Mouse (Mus musculus): Measurements from ENCODE around the gene Rfk. TPM values are rescaled to one million over a fixed set of nuclear protein-coding genes. Genes with fewer than 3 reads are reported as not detected.

The Rfk gene
- polyA plus RNA-seq, 2 experiments = 29.8 to 59.0 TPM

DNA sequence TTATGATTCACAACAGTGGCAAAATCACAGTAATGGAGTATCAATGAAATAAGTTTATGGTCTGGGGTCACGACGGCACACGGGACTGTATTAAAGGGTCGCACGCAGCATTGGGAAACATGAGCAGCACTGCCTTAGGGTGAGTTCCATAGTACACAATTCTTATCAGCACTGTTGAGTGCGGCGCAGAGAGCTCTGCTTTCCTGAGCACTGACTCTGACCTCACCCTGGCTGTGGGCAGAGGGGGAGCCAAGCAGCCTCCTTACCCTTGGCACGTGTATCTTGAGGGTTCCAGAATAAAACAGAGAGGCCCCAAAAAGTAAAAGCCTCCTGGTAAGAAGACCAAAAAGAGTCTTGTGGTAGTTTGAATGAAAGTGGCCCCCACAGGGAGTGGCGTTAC lies 25.3 kb upstream of the Rfk start:
- DNase-seq (ENCODE audit: low spot score) (no peak), ATAC-seq (ENCODE audit: low FRiP score, low read depth) (no peak)
- Histone ChIP-seq H3K4me1 (ENCODE audit: control insufficient read depth, insufficient read depth, low read length) (no peaks in the 10 kb centered on the region), H3K4me2 (replicated peaks; ENCODE audit: low read depth, low read length, severe bottlenecking) (no peak overlapping the region), H3K36me3 (ENCODE audit: control insufficient read depth, insufficient read depth, low read length) (no peaks in the 10 kb centered on the region), H3K9ac (ENCODE audit: low read depth, low read length, severe bottlenecking) (no peak overlapping the region), H3K27me3 (ENCODE audit: control insufficient read depth, insufficient read depth, low read length) (no peaks in the 10 kb centered on the region), H3K27ac (replicated peaks; ENCODE audit: low read depth, low read length) (no peak overlapping the region), H3K4me3 (replicated peaks; ENCODE audit: low read length) (no peak overlapping the region), H3K9me3 (ENCODE audit: control insufficient read depth, low read length) (no peaks in the 10 kb centered on the region)
- TF ChIP-seq POLR2A (IDR thresholded peaks at IDR 0.05; ENCODE audit: borderline replicate concordance, extremely low read depth, insufficient read depth, insufficient read length) = no peak
- 88% methylated on average over 9 of the region's 9 CpGs for WGBS

DNA sequence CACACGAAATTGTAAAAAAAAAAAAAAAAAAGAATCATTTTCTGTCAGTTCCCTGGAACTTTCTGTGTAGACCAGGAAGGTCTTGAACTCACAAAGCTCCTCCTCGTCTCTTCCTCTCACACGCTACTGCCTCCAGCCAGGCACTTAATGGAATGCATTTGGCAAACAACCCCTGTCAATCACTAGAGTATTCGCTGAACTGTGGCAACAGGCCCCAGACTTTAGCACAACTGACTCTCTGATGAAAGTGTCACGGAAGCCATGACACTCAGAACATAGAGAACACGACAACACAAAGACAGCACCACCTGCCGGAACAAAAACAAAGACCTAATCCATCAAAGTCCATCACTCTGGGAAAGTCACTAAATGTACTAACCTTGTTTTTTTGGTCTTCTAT lies 24.3 kb upstream of the Rfk start:
- ATAC-seq (ENCODE audit: low FRiP score, low read depth) = no peak
- no peak overlapping the region for H3K4me3 ChIP-seq (replicated peaks; ENCODE audit: low read length)
- 72% methylated on average over 7 of the region's 7 CpGs for WGBS

DNA sequence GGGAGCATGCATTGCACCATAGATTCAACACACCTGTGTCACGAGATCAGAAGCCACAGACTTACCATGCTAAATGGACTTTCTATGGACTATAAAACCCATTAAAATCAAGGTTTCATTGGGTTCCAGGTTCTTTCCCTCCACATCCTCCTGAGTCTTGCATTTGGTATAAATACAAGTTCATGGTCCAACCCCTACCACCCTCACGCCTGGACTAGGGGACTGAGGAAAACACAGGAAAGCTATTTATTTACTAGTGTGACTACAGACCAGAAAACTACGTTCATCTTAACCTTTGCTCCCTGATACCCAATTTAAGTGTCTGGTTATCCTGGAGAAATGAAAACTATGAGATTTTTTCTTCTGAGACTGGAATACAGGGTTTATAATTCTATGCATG lies 21.1 kb upstream of the Rfk start, which contains the start of gene Gcnt1:
Gene Gcnt1 (minus strand): TSS at position 144 of the 400 bp plus-strand sequence.
- no peaks in the 10 kb centered on the region for H3K36me3 ChIP-seq (ENCODE audit: control insufficient read depth, insufficient read depth, low read length)
- no peak within 1 kb of the TSS for H3K9ac ChIP-seq (ENCODE audit: low read depth, low read length, severe bottlenecking)
- no peak for DNase-seq (ENCODE audit: low spot score)
- WGBS = 77% methylated on average over 3 of the region's 3 CpGs
- no peak for TF ChIP-seq POLR2A (IDR thresholded peaks at IDR 0.05; ENCODE audit: borderline replicate concordance, extremely low read depth, insufficient read depth, insufficient read length)
- no peaks in the 10 kb centered on the region for H3K27me3 ChIP-seq (ENCODE audit: control insufficient read depth, insufficient read depth, low read length)
- no peaks in the 10 kb centered on the region for H3K9me3 ChIP-seq (ENCODE audit: control insufficient read depth, low read length)
- no peak for ATAC-seq (ENCODE audit: low FRiP score, low read depth)
- H3K4me1 ChIP-seq (ENCODE audit: control insufficient read depth, insufficient read depth, low read length) = no peaks in the 10 kb centered on the region
- no peak within 1 kb of the TSS for H3K27ac ChIP-seq (replicated peaks; ENCODE audit: low read depth, low read length)
- H3K4me3 ChIP-seq (replicated peaks; ENCODE audit: low read length) = no peak within 1 kb of the TSS
- H3K4me2 ChIP-seq (replicated peaks; ENCODE audit: low read depth, low read length, severe bottlenecking) = no peak within 1 kb of the TSS

More for the DNA sequence above, 24.3 kb upstream of the Rfk start:
- Histone ChIP-seq H3K4me1 (ENCODE audit: control insufficient read depth, insufficient read depth, low read length) (no peaks in the 10 kb centered on the region), H3K9me3 (ENCODE audit: control insufficient read depth, low read length) (no peaks in the 10 kb centered on the region), H3K4me2 (replicated peaks; ENCODE audit: low read depth, low read length, severe bottlenecking) (no peak overlapping the region), H3K27me3 (ENCODE audit: control insufficient read depth, insufficient read depth, low read length) (no peaks in the 10 kb centered on the region), H3K36me3 (ENCODE audit: control insufficient read depth, insufficient read depth, low read length) (no peaks in the 10 kb centered on the region), H3K27ac (replicated peaks; ENCODE audit: low read depth, low read length) (no peak overlapping the region), H3K9ac (ENCODE audit: low read depth, low read length, severe bottlenecking) (no peak overlapping the region)
- no peak for TF ChIP-seq POLR2A (IDR thresholded peaks at IDR 0.05; ENCODE audit: borderline replicate concordance, extremely low read depth, insufficient read depth, insufficient read length)
- no peak for DNase-seq (ENCODE audit: low spot score)

DNA sequence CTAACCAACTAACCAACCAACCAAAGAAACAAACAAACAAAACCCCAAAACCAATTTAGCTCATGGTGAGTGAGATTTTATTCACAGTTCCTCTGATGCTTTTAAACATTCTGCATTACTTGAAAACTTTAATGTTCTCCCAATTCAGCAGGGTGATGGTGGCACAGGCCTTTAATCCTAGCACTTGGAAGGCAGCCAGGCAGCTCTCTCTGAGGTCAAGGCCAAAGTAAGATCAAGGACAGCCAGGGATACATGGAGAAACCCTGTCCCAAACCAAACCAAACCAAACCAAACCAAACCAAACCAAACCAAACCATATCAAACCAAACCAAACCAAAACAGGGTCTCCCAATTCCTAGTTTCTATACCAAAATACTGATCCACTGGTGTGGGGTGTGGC lies 15.0 kb upstream of the Rfk start:
- Histone ChIP-seq H3K27ac (replicated peaks; ENCODE audit: low read depth, low read length) (no peak overlapping the region), H3K4me1 (ENCODE audit: control insufficient read depth, insufficient read depth, low read length) (no peaks in the 10 kb centered on the region), H3K27me3 (ENCODE audit: control insufficient read depth, insufficient read depth, low read length) (no peaks in the 10 kb centered on the region), H3K9ac (ENCODE audit: low read depth, low read length, severe bottlenecking) (no peak overlapping the region), H3K9me3 (ENCODE audit: control insufficient read depth, low read length) (no peaks in the 10 kb centered on the region), H3K4me2 (replicated peaks; ENCODE audit: low read depth, low read length, severe bottlenecking) (no peak overlapping the region), H3K4me3 (replicated peaks; ENCODE audit: low read length) (no peak overlapping the region), H3K36me3 (ENCODE audit: control insufficient read depth, insufficient read depth, low read length) (no peaks in the 10 kb centered on the region)
- TF ChIP-seq POLR2A (IDR thresholded peaks at IDR 0.05; ENCODE audit: borderline replicate concordance, extremely low read depth, insufficient read depth, insufficient read length) = no peak
- no peak for ATAC-seq (ENCODE audit: low FRiP score, low read depth)
- no peak for DNase-seq (ENCODE audit: low spot score)

DNA sequence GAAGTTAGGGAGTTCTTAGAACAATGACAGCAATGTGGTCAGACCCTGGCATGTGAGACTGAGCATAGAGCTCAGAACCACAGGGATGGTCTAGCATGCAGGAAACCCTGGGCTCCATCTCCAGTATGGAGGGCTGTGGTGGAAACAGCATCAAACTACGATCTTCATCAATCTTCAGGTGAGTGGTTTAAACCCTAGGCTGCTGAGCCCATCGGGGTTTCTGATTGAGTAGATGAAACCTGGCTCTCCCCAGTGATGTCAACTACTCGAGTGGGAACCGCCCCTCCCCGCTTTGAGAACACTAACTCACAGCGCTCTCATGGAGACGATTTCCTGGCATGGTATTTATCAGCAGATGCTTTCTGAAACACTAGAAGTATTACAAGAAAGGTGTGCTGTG lies 13.3 kb upstream of the Rfk start:
- ATAC-seq (ENCODE audit: low FRiP score, low read depth) = no peak
- H3K4me3 ChIP-seq (replicated peaks; ENCODE audit: low read length) = no peak overlapping the region
- TF ChIP-seq POLR2A (IDR thresholded peaks at IDR 0.05; ENCODE audit: borderline replicate concordance, extremely low read depth, insufficient read depth, insufficient read length) = no peak

DNA sequence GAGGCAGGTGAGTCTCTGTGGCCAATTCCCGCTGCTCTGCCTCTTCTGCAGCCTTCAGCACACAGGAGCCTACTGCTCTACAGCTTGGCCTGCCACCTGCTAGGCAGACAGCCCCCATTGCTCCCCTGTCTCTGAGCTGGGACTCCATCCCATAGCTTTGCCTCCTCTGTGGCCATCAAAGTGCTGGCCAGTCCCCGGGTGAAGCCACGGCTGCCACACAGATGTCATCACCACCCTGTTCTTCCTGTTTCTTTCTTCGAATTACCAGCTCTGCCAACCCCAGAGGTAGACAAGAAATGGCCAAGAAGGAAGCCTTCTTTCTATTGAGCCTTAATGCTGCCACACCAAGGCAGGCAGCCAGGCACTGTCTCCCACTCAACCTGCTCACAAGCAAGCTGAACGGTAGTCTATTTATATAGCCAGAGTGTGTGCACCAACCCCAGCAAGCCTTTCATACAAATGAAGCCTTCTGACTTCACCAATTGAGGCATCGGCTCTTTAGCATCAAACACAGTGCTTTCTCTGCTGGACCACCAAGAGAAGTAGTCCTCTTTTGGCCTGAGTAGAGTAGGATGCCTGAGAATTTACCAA lies 10.9 kb upstream of the Rfk start:
- ATAC-seq (ENCODE audit: low FRiP score, low read depth) (no peak), DNase-seq (ENCODE audit: low spot score) (no peak)
- H3K27me3 ChIP-seq (ENCODE audit: control insufficient read depth, insufficient read depth, low read length) = no peaks in the 10 kb centered on the region
- H3K36me3 ChIP-seq (ENCODE audit: control insufficient read depth, insufficient read depth, low read length) = no peaks in the 10 kb centered on the region
- TF ChIP-seq POLR2A (IDR thresholded peaks at IDR 0.05; ENCODE audit: borderline replicate concordance, extremely low read depth, insufficient read depth, insufficient read length) = no peak
- no peaks in the 10 kb centered on the region for H3K4me1 ChIP-seq (ENCODE audit: control insufficient read depth, insufficient read depth, low read length)
- no peak overlapping the region for H3K4me2 ChIP-seq (replicated peaks; ENCODE audit: low read depth, low read length, severe bottlenecking)
- no peak overlapping the region for H3K9ac ChIP-seq (ENCODE audit: low read depth, low read length, severe bottlenecking)
- no peak overlapping the region for H3K27ac ChIP-seq (replicated peaks; ENCODE audit: low read depth, low read length)
- 88% methylated on average over 6 of the region's 6 CpGs for WGBS
- no peak overlapping the region for H3K4me3 ChIP-seq (replicated peaks; ENCODE audit: low read length)
- no peaks in the 10 kb centered on the region for H3K9me3 ChIP-seq (ENCODE audit: control insufficient read depth, low read length)

More for the DNA sequence above, 13.3 kb upstream of the Rfk start:
- Histone ChIP-seq H3K36me3 (ENCODE audit: control insufficient read depth, insufficient read depth, low read length) (no peaks in the 10 kb centered on the region), H3K9ac (ENCODE audit: low read depth, low read length, severe bottlenecking) (no peak overlapping the region), H3K4me1 (ENCODE audit: control insufficient read depth, insufficient read depth, low read length) (no peaks in the 10 kb centered on the region), H3K27ac (replicated peaks; ENCODE audit: low read depth, low read length) (no peak overlapping the region), H3K9me3 (ENCODE audit: control insufficient read depth, low read length) (no peaks in the 10 kb centered on the region), H3K4me2 (replicated peaks; ENCODE audit: low read depth, low read length, severe bottlenecking) (no peak overlapping the region), H3K27me3 (ENCODE audit: control insufficient read depth, insufficient read depth, low read length) (no peaks in the 10 kb centered on the region)
- 63% methylated on average over 7 of the region's 7 CpGs for WGBS
- DNase-seq (ENCODE audit: low spot score) = no peak

Data from limb, embryonic 14.5 days (tissue).